Mouse (Mus musculus): Measurements from ENCODE around the gene Gnb2.

GRCm38 (mm10) chr5:137493831-137494230, 39.5 kb downstream of the Gnb2 start:
- no peak for TF ChIP-seq CTCF (IDR thresholded peaks at IDR 0.05; ENCODE audit: low read depth, low read length)
- TF ChIP-seq GATA1 (IDR thresholded peaks at IDR 0.05; ENCODE audit: borderline replicate concordance, low read length), result no peak
- TF ChIP-seq TAL1 (conservative IDR thresholded peaks at IDR 0.05; ENCODE audit: low read depth, low read length), result no peak

Data from G1E (cell line).